Mouse (Mus musculus): Measurements from ENCODE around the gene Car14. TPM values are rescaled to one million over a fixed set of nuclear protein-coding genes. Genes with fewer than 3 reads are reported as not detected.
A peak's percentile ranks its signal among the peaks of the same experiment; 100 is the strongest.

Gene Car14
- polyA plus RNA-seq, 1 experiment: 63.2 TPM

DNA sequence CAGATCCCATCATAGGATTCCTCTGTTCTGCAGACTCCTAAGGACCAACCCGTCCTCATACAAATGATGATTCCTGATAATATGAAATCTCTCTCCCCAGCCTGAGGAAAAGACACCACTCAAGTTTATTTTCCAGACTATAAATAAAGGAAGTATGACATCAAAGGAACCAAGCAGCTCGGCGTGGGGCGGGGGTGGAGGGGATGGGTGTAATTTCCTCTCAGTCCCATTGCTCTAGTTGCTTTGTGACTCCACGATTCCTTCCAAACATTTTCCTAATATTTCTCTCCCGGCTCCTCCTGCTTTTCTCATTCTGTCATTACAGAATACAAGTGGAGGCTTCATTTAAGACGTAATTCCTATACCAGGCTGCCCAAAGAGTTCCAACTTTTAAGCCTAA lies 11.4 kb downstream of the Car14 start:
- TF ChIP-seq POLR2A (IDR thresholded peaks at IDR 0.05; ENCODE audit: borderline replicate concordance, insufficient read depth, low read length): no peak
- no peak for TF ChIP-seq CTCF (IDR thresholded peaks at IDR 0.05; ENCODE audit: borderline replicate concordance, insufficient read depth, low read depth, low read length)
- Histone ChIP-seq H3K4me3 (replicated peaks; ENCODE audit: insufficient read depth, low read depth, low read length) (peak overlapping the region; percentile 21), H3K4me1 (ENCODE audit: control insufficient read depth, insufficient read depth, low read length) (peaks cover 6% of the 10 kb centered on the region), H3K27ac (ENCODE audit: insufficient read depth, low read length) (no peak overlapping the region), H3K27me3 (ENCODE audit: control insufficient read depth, insufficient read depth, low read length) (no peaks in the 10 kb centered on the region)
- 25% methylated on average over 7 of the region's 7 CpGs for WGBS
- DNase-seq: no peak

- WGBS: 41% methylated on average over 11 of the region's 11 CpGs
- H3K27me3 ChIP-seq (ENCODE audit: control insufficient read depth, insufficient read depth, low read length): no peaks in the 10 kb centered on the region
- DNase-seq: no peak
- no peak overlapping the region for H3K4me3 ChIP-seq (replicated peaks; ENCODE audit: insufficient read depth, low read depth, low read length)
- no peak for TF ChIP-seq CTCF (IDR thresholded peaks at IDR 0.05; ENCODE audit: borderline replicate concordance, insufficient read depth, low read depth, low read length)
- TF ChIP-seq POLR2A (IDR thresholded peaks at IDR 0.05; ENCODE audit: borderline replicate concordance, insufficient read depth, low read length): no peak
- peaks cover 6% of the 10 kb centered on the region for H3K4me1 ChIP-seq (ENCODE audit: control insufficient read depth, insufficient read depth, low read length)
- H3K27ac ChIP-seq (ENCODE audit: insufficient read depth, low read length): no peak overlapping the region
These were observed 12.1 kb downstream of the Car14 start for GRCm38 (mm10) chr3:95892066-95893052.

DNA sequence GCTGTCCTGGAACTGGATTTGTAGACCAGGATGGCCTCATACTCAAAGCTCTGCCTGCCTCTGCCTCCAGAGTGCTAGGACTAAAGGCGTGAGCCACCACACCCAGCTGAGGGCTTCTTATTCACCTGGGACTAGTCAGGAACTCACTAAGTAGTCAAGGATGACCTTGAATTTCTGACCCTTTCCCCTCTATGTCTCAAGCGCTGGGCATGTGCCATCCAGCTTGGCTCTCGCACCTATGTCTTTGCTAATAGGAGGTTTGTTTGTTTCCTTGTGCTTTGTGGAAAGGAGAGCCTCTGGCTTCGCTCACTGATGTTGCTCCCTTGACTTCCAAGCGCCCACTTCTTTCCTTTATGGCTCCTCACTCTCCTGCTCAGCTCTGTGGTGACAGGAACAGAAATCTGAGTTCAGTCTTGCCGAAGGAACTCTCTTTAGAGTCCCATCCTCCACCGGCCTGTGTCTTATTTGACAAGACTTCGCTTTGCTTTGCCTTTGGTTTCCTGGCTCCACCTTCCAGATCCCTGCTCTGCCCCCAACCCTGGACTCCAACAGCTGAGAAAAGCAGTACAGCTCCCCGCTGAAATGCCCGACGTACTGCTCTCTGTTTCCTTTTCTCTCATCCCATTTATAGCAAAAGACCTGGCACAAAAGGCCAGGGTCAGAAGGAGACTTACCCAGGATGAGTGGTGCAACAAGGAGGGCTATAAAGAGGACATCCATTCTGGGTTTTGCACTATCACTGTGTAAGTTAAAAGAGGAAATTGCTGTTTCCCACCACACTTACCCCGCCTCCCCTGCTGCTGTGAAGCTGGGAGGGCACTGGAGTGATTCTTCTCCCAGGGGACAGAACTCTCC lies 13.1 kb downstream of the Car14 start, which contains the start of gene BC028528:
BC028528 (minus strand) TSS at position 795 of the 855 bp plus-strand sequence.
- peak within 1 kb of the TSS; percentile 38 for H3K27ac ChIP-seq (ENCODE audit: insufficient read depth, low read length)
- no peak for TF ChIP-seq CTCF (IDR thresholded peaks at IDR 0.05; ENCODE audit: borderline replicate concordance, insufficient read depth, low read depth, low read length)
- TF ChIP-seq POLR2A (IDR thresholded peaks at IDR 0.05; ENCODE audit: borderline replicate concordance, insufficient read depth, low read length): no peak
- H3K4me3 ChIP-seq (replicated peaks; ENCODE audit: insufficient read depth, low read depth, low read length): no peak within 1 kb of the TSS
- peaks cover 6% of the 10 kb centered on the region for H3K4me1 ChIP-seq (ENCODE audit: control insufficient read depth, insufficient read depth, low read length)
- no peak for DNase-seq
- no peaks in the 10 kb centered on the region for H3K27me3 ChIP-seq (ENCODE audit: control insufficient read depth, insufficient read depth, low read length)
- WGBS: 42% methylated on average over 12 of the region's 12 CpGs

GRCm38 (mm10) chr3:95889664-95890063 lies 14.8 kb downstream of the Car14 start:
- Histone ChIP-seq H3K27ac (ENCODE audit: insufficient read depth, low read length) (no peak overlapping the region), H3K27me3 (ENCODE audit: control insufficient read depth, insufficient read depth, low read length) (no peaks in the 10 kb centered on the region), H3K4me3 (replicated peaks; ENCODE audit: insufficient read depth, low read depth, low read length) (no peak overlapping the region), H3K4me1 (ENCODE audit: control insufficient read depth, insufficient read depth, low read length) (no peaks in the 10 kb centered on the region)
- no peak for DNase-seq
- WGBS: 77% methylated on average over 3 of the region's 3 CpGs
- no peak for TF ChIP-seq POLR2A (IDR thresholded peaks at IDR 0.05; ENCODE audit: borderline replicate concordance, insufficient read depth, low read length)
- no peak for TF ChIP-seq CTCF (IDR thresholded peaks at IDR 0.05; ENCODE audit: borderline replicate concordance, insufficient read depth, low read depth, low read length)

GRCm38 (mm10) chr3:95887596-95887995 lies 16.9 kb downstream of the Car14 start:
- Histone ChIP-seq H3K4me3 (replicated peaks; ENCODE audit: insufficient read depth, low read depth, low read length) (no peak overlapping the region), H3K4me1 (ENCODE audit: control insufficient read depth, insufficient read depth, low read length) (no peaks in the 10 kb centered on the region), H3K27ac (ENCODE audit: insufficient read depth, low read length) (no peak overlapping the region), H3K27me3 (ENCODE audit: control insufficient read depth, insufficient read depth, low read length) (no peaks in the 10 kb centered on the region)
- 79% methylated on average over 4 of the region's 4 CpGs for WGBS
- DNase-seq: no peak
- no peak for TF ChIP-seq CTCF (IDR thresholded peaks at IDR 0.05; ENCODE audit: borderline replicate concordance, insufficient read depth, low read depth, low read length)
- no peak for TF ChIP-seq POLR2A (IDR thresholded peaks at IDR 0.05; ENCODE audit: borderline replicate concordance, insufficient read depth, low read length)

GRCm38 (mm10) chr3:95884400-95884799 lies 20.1 kb downstream of the Car14 start:
- H3K27ac ChIP-seq (ENCODE audit: insufficient read depth, low read length): no peak overlapping the region
- TF ChIP-seq CTCF (IDR thresholded peaks at IDR 0.05; ENCODE audit: borderline replicate concordance, insufficient read depth, low read depth, low read length): no peak
- DNase-seq: no peak
- H3K27me3 ChIP-seq (ENCODE audit: control insufficient read depth, insufficient read depth, low read length): no peaks in the 10 kb centered on the region
- 88% methylated on average over 5 of the region's 5 CpGs for WGBS
- H3K4me3 ChIP-seq (replicated peaks; ENCODE audit: insufficient read depth, low read depth, low read length): no peak overlapping the region
- H3K4me1 ChIP-seq (ENCODE audit: control insufficient read depth, insufficient read depth, low read length): peaks cover 3% of the 10 kb centered on the region

DNA sequence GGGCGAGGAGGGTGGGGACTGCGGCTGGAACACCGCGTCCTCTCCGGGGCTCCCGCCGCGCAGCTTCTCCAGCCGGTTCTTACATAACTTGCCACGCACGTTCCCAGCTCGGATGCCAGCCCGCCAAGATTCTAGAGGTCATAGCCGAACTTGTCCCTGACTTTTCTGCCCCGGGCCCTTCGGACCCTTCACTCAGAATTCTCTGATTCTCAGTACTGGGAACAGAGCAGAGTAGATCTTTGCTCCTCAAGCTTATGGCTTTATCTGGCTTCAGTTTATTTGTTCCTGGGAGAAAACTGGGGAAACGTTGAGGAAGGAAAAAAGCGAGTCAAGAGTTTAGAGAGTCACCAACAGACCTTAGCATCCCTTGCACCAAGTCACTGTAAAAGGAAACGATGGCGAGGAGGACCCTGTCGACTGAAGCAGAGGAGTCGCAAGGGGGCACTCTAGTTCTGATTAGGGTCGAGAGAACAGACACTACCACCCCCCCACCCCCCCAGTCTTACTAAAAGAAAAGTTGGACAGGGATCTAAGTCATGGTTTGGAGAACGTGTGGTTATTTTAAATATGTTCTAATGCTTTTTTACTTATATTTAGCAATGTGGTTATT lies 21.6 kb downstream of the Car14 start:
- peak; percentile 49; the same call in 1 of the 2 replicates for TF ChIP-seq CTCF (IDR thresholded peaks at IDR 0.05; ENCODE audit: borderline replicate concordance, insufficient read depth, low read depth, low read length)
- TF ChIP-seq POLR2A (IDR thresholded peaks at IDR 0.05; ENCODE audit: borderline replicate concordance, insufficient read depth, low read length): no peak; the same call in 1 of the 2 replicates
- 3% methylated on average over 24 of the region's 24 CpGs for WGBS
- Histone ChIP-seq H3K27me3 (ENCODE audit: control insufficient read depth, insufficient read depth, low read length) (no peaks in the 10 kb centered on the region), H3K4me3 (replicated peaks; ENCODE audit: insufficient read depth, low read depth, low read length) (peak overlapping the region; percentile 77), H3K27ac (ENCODE audit: insufficient read depth, low read length) (peak overlapping the region; percentile 87), H3K4me1 (ENCODE audit: control insufficient read depth, insufficient read depth, low read length) (peaks cover 5% of the 10 kb centered on the region)
- DNase-seq: peak; percentile 62 to 64
